Mouse (Mus musculus): ENCODE measurements around the gene Dpy30. TPM values are rescaled to one million over a fixed set of nuclear protein-coding genes. Genes with fewer than 3 reads are reported as not detected.

Dpy30 gene
- total and polyA plus RNA-seq, 2 experiments from 2014 or later = 96.7 to 209 TPM

DNA sequence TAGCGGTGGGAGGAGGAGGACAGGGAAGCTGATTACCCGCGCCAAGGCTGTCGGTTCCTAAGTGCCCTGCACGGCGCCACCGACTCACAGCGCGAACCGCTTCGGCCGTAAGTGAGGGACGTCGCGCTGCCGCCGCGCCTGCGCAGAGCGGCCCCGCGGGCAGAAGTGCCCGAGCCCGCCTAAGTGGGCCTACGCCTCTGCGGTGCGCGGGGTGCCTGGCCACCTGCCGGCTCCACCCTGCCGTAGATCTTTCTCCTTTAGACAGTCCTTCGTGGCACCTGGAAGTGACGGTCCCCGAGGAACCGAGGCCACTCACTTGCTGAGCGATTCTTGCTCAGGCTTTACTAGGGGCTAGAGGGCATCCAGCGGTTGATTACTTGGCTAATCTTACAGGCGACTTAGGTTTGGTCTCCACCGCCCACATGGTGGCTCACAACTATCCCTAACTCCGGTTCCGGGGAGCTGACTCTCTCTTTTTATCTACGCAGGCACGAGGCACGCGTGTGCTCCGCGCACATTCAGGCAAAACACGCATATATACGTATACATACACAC lies 7.4 kb downstream of the Dpy30 start:
- H3K36me3 ChIP-seq (replicated peaks; ENCODE audit: control insufficient read depth, insufficient read depth, low read length) = peaks cover 8% of the 10 kb centered on the region; the same call in 1 of the 2 replicates
- H3K27ac ChIP-seq (ENCODE audit: low read depth) = peak overlapping the region; percentile 86
- peak overlapping the region; percentile 83 for H3K4me3 ChIP-seq (ENCODE audit: low read depth, low read length)
- no peaks in the 10 kb centered on the region for H3K9me3 ChIP-seq (replicated peaks; ENCODE audit: control insufficient read depth, low read length)
- peak overlapping the region; percentile 77 for H3K9ac ChIP-seq (replicated peaks; ENCODE audit: low read depth, low read length)
- H3K4me2 ChIP-seq (ENCODE audit: low read depth, low read length) = peak overlapping the region; percentile 88
- H3K4me1 ChIP-seq (ENCODE audit: control insufficient read depth, insufficient read depth) = 0 out of 2 replicates have a peak, but pooled peaks cover 7% of the 10 kb centered on the region
- TF ChIP-seq EP300 (IDR thresholded peaks at IDR 0.05; ENCODE audit: low read depth) = no peak; the same call in 1 of the 2 replicates
- TF ChIP-seq CTCF (IDR thresholded peaks at IDR 0.05; ENCODE audit: low read depth) = no peak
- no peaks in the 10 kb centered on the region for H3K27me3 ChIP-seq (ENCODE audit: control insufficient read depth, insufficient read depth, low read length)
- peak; percentile 96 for ATAC-seq (ENCODE audit: insufficient read depth, low read depth)
- WGBS = under 1% methylated on average over 48 of the region's 48 CpGs
- peak; percentile 87 for DNase-seq (ENCODE audit: low spot score)

DNA sequence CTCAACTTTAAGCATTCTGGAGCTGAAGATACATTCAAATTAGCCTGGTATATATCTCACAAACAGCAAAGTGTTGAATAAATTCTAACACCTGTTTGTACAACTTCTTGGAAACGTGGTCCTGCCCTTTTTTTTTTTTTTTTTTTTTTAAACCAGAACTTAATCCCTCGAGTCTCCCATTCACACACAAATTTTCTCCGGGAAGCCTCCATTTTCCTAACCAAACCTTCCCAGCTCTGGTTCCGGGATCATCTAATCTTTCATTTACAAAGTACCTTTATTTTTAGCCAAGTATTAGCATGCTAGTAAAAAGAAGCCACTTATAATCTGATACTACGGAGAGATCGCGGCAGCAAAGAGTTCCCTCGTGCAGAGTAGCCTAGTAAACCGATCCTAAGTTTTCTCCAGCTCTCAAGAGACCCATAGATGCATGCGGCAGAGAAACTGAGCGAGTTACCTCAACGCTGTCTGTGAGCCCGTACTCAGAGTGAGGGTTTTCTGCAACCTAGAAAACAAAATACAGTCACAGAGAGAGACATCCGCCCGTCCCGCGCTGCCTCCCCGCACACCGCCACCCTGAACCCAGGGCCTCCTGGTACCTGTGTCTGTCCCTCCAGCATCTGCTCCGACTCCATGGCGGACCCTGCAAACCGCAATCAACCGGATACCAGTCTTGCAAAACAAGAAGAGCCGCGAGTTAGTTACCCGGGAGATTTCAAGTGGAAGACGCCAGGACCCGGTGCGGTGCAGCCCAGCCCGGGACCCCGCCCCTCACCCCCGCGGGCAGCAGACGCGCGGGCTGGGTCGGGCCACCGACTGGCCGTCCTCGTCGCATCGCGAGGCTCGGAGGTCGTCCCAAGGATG lies 8.1 kb downstream of the Dpy30 start:
- no peak for ATAC-seq (ENCODE audit: insufficient read depth, low read depth)
- peaks cover 8% of the 10 kb centered on the region; the same call in 1 of the 2 replicates for H3K36me3 ChIP-seq (replicated peaks; ENCODE audit: control insufficient read depth, insufficient read depth, low read length)
- 0 out of 2 replicates have a peak, but pooled peaks cover 7% of the 10 kb centered on the region for H3K4me1 ChIP-seq (ENCODE audit: control insufficient read depth, insufficient read depth)
- under 1% methylated on average over 45 of the region's 45 CpGs for WGBS
- peak overlapping the region; percentile 88 for H3K4me2 ChIP-seq (ENCODE audit: low read depth, low read length)
- DNase-seq (ENCODE audit: low spot score) = no peak
- no peaks in the 10 kb centered on the region for H3K9me3 ChIP-seq (replicated peaks; ENCODE audit: control insufficient read depth, low read length)
- no peak for TF ChIP-seq CTCF (IDR thresholded peaks at IDR 0.05; ENCODE audit: low read depth)
- TF ChIP-seq EP300 (IDR thresholded peaks at IDR 0.05; ENCODE audit: low read depth) = no peak
- H3K27ac ChIP-seq (ENCODE audit: low read depth) = peak overlapping the region; percentile 86
- peak overlapping the region; percentile 83 for H3K4me3 ChIP-seq (ENCODE audit: low read depth, low read length)
- H3K9ac ChIP-seq (replicated peaks; ENCODE audit: low read depth, low read length) = peak overlapping the region; percentile 77
- no peaks in the 10 kb centered on the region for H3K27me3 ChIP-seq (ENCODE audit: control insufficient read depth, insufficient read depth, low read length)

- TF ChIP-seq EP300 (IDR thresholded peaks at IDR 0.05; ENCODE audit: low read depth) (no peak), CTCF (IDR thresholded peaks at IDR 0.05; ENCODE audit: low read depth) (no peak)
- Histone ChIP-seq H3K27ac (ENCODE audit: low read depth) (no peak overlapping the region), H3K27me3 (ENCODE audit: control insufficient read depth, insufficient read depth, low read length) (no peaks in the 10 kb centered on the region), H3K9ac (replicated peaks; ENCODE audit: low read depth, low read length) (no peak overlapping the region), H3K36me3 (replicated peaks; ENCODE audit: control insufficient read depth, insufficient read depth, low read length) (peaks cover 26% of the 10 kb centered on the region), H3K9me3 (replicated peaks; ENCODE audit: control insufficient read depth, low read length) (no peaks in the 10 kb centered on the region), H3K4me1 (ENCODE audit: control insufficient read depth, insufficient read depth) (no peaks in the 10 kb centered on the region), H3K4me2 (ENCODE audit: low read depth, low read length) (no peak overlapping the region), H3K4me3 (ENCODE audit: low read depth, low read length) (no peak overlapping the region)
- ATAC-seq (ENCODE audit: insufficient read depth, low read depth) (no peak), DNase-seq (ENCODE audit: low spot score) (no peak)
- 89% methylated on average over 1 of the region's 1 CpGs for WGBS
These were observed 17.7 kb downstream of the Dpy30 start for GRCm38 (mm10) chr17:74306021-74306420.

DNA sequence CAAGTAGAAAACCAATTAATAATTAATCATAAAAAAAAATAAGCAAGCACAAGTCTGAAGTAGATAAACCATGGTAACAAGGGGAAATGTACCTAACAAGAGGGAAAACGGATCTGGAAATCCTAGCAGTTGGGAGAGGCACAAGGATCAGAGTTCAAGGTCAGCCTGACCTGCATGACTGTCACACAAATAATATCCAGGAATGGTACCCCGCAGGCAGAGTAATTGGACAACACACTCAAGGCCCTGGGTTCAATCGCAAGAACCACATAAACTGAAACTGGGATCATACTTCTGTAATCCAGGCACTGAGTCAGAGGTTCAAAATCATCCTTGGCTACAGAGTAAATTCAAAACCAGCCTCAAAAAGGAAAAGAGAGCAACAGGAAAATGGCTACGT lies 18.1 kb downstream of the Dpy30 start:
- WGBS = 85% methylated on average over 4 of the region's 4 CpGs
- Histone ChIP-seq H3K4me1 (ENCODE audit: control insufficient read depth, insufficient read depth) (no peaks in the 10 kb centered on the region), H3K4me3 (ENCODE audit: low read depth, low read length) (no peak overlapping the region), H3K9ac (replicated peaks; ENCODE audit: low read depth, low read length) (no peak overlapping the region), H3K36me3 (replicated peaks; ENCODE audit: control insufficient read depth, insufficient read depth, low read length) (peaks cover 30% of the 10 kb centered on the region), H3K9me3 (replicated peaks; ENCODE audit: control insufficient read depth, low read length) (no peaks in the 10 kb centered on the region), H3K27ac (ENCODE audit: low read depth) (no peak overlapping the region), H3K27me3 (ENCODE audit: control insufficient read depth, insufficient read depth, low read length) (no peaks in the 10 kb centered on the region), H3K4me2 (ENCODE audit: low read depth, low read length) (no peak overlapping the region)
- no peak for DNase-seq (ENCODE audit: low spot score)
- no peak for TF ChIP-seq CTCF (IDR thresholded peaks at IDR 0.05; ENCODE audit: low read depth)
- no peak for TF ChIP-seq EP300 (IDR thresholded peaks at IDR 0.05; ENCODE audit: low read depth)
- ATAC-seq (ENCODE audit: insufficient read depth, low read depth) = no peak

DNA sequence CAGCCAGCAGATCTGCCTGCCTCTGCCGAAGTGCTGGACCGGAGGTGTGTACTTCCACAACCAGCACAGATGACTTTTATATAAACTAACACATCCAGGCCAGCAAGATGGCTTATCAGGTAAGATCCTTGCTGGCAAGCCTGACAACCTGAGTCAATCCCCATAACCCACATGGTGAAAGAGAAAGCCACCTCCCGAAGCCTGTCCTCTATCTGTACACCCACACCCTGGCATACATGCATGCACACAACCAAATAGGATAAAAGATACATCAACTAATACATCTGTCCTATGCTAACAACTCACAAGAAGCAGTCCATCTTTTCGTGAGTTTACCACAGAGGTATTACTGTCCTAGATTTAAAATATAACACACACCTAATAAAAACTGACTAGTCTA lies 19.7 kb downstream of the Dpy30 start:
- no peaks in the 10 kb centered on the region for H3K9me3 ChIP-seq (replicated peaks; ENCODE audit: control insufficient read depth, low read length)
- no peaks in the 10 kb centered on the region for H3K4me1 ChIP-seq (ENCODE audit: control insufficient read depth, insufficient read depth)
- ATAC-seq (ENCODE audit: insufficient read depth, low read depth) = no peak
- DNase-seq (ENCODE audit: low spot score) = no peak
- TF ChIP-seq CTCF (IDR thresholded peaks at IDR 0.05; ENCODE audit: low read depth) = no peak
- no peak overlapping the region for H3K27ac ChIP-seq (ENCODE audit: low read depth)
- peaks cover 41% of the 10 kb centered on the region for H3K36me3 ChIP-seq (replicated peaks; ENCODE audit: control insufficient read depth, insufficient read depth, low read length)
- H3K27me3 ChIP-seq (ENCODE audit: control insufficient read depth, insufficient read depth, low read length) = no peaks in the 10 kb centered on the region
- H3K4me2 ChIP-seq (ENCODE audit: low read depth, low read length) = no peak overlapping the region
- H3K9ac ChIP-seq (replicated peaks; ENCODE audit: low read depth, low read length) = no peak overlapping the region
- no peak overlapping the region for H3K4me3 ChIP-seq (ENCODE audit: low read depth, low read length)
- 73% methylated on average over 4 of the region's 4 CpGs for WGBS
